Mouse (Mus musculus): ENCODE results near the gene Gga2.

- TF ChIP-seq CTCF (IDR thresholded peaks at IDR 0.05; ENCODE audit: low read depth, low read length) (no peak), GATA2 (IDR thresholded peaks at IDR 0.05; ENCODE audit: borderline replicate concordance, low read depth, low read length) (no peak), GATA1 (IDR thresholded peaks at IDR 0.05; ENCODE audit: borderline replicate concordance, low read length) (no peak)
These were observed 2.8 kb downstream of the Gga2 start for GRCm38 (mm10) chr7:122018247-122018646.
